Mouse (Mus musculus) splenic B cell, adult 2 months (primary cell): ENCODE measurements at regions not wholly inside any gene's neighbourhood (a gene's known extent, or its start where the extent isn't known, plus 50 kb on each side); places are given as distances from the start of the nearest gene placed in this dataset.
A peak's percentile ranks its signal among the peaks of the same experiment; 100 is the strongest.

Experiments
- DNase-seq: peaks from one replicate; pipeline ENCODE4 v3.0.0-alpha.2; 2011; ENCODE audit warnings: low read depth, low spot score
- H3K27me3 ChIP-seq: 2 replicates; pipeline ENCODE4 v1.6.1; 2012; ENCODE audit warnings: mild to moderate bottlenecking, low read length, moderate library complexity, mixed read lengths; ENCODE audit not compliant: control insufficient read depth, poor library complexity, insufficient read depth, severe bottlenecking
- H3K36me3 ChIP-seq: 2 replicates; pipeline ENCODE4 v1.6.1; 2012; ENCODE audit warnings: mild to moderate bottlenecking, low read length, moderate library complexity, mixed read lengths; ENCODE audit not compliant: control insufficient read depth, poor library complexity, insufficient read depth, severe bottlenecking

GRCm38 (mm10) chr14:72371702-72372277 lies 119.8 kb downstream of the Gm9195 start:
- no peaks in the 10 kb centered on the region for H3K36me3 ChIP-seq
- H3K27me3 ChIP-seq, result no peaks in the 10 kb centered on the region
- DNase-seq, result peak; percentile 63

GRCm38 (mm10) chr14:72360829-72361520 lies 130.7 kb downstream of the Gm9195 start:
- Histone ChIP-seq H3K27me3 (no peaks in the 10 kb centered on the region), H3K36me3 (no peaks in the 10 kb centered on the region)
- DNase-seq, result no peak

GRCm38 (mm10) chr14:72360181-72360580 lies 131.5 kb downstream of the Gm9195 start:
- Histone ChIP-seq H3K36me3 (no peaks in the 10 kb centered on the region), H3K27me3 (no peaks in the 10 kb centered on the region)
- DNase-seq, result no peak

- Histone ChIP-seq H3K36me3 (no peaks in the 10 kb centered on the region), H3K27me3 (no peaks in the 10 kb centered on the region)
- DNase-seq, result no peak
Observed at GRCm38 (mm10) chr14:72357915-72358314, 133.7 kb downstream of the Gm9195 start.

- H3K36me3 ChIP-seq, result no peaks in the 10 kb centered on the region
- DNase-seq, result no peak
- no peaks in the 10 kb centered on the region for H3K27me3 ChIP-seq
Observed at GRCm38 (mm10) chr14:72342181-72342580, 149.5 kb downstream of the Gm9195 start.

GRCm38 (mm10) chr14:72341590-72342154 lies 150.0 kb downstream of the Gm9195 start:
- Histone ChIP-seq H3K36me3 (no peaks in the 10 kb centered on the region), H3K27me3 (no peaks in the 10 kb centered on the region)
- DNase-seq, result no peak

- H3K36me3 ChIP-seq, result no peaks in the 10 kb centered on the region
Observed at GRCm38 (mm10) chr14:72338046-72338445, 153.6 kb downstream of the Gm9195 start.

GRCm38 (mm10) chr14:72303856-72304255 lies 187.8 kb downstream of the Gm9195 start:
- no peaks in the 10 kb centered on the region for H3K36me3 ChIP-seq
- DNase-seq, result no peak
- no peaks in the 10 kb centered on the region for H3K27me3 ChIP-seq

More at GRCm38 (mm10) chr14:72338046-72338445, 153.6 kb downstream of the Gm9195 start:
- no peak for DNase-seq
- H3K27me3 ChIP-seq, result no peaks in the 10 kb centered on the region

GRCm38 (mm10) chr14:72300026-72300425 lies 191.6 kb downstream of the Gm9195 start:
- no peaks in the 10 kb centered on the region for H3K27me3 ChIP-seq
- no peaks in the 10 kb centered on the region for H3K36me3 ChIP-seq
- peak; percentile 65 for DNase-seq

- DNase-seq, result no peak
- Histone ChIP-seq H3K36me3 (no peaks in the 10 kb centered on the region), H3K27me3 (no peaks in the 10 kb centered on the region)
Observed at GRCm38 (mm10) chr14:72294631-72295030, 197.0 kb downstream of the Gm9195 start.

GRCm38 (mm10) chr14:72293677-72294387 lies 197.8 kb downstream of the Gm9195 start:
- Histone ChIP-seq H3K27me3 (no peaks in the 10 kb centered on the region), H3K36me3 (no peaks in the 10 kb centered on the region)
- peak; percentile 19 for DNase-seq

- no peak for DNase-seq
- H3K27me3 ChIP-seq, result no peaks in the 10 kb centered on the region
- no peaks in the 10 kb centered on the region for H3K36me3 ChIP-seq
Observed at GRCm38 (mm10) chr14:72292656-72293299, 198.9 kb downstream of the Gm9195 start.

- H3K36me3 ChIP-seq, result no peaks in the 10 kb centered on the region
- no peak for DNase-seq
- no peaks in the 10 kb centered on the region for H3K27me3 ChIP-seq
Observed at GRCm38 (mm10) chr14:72277309-72277708, 214.3 kb downstream of the Gm9195 start.

GRCm38 (mm10) chr14:72259255-72259654 lies 232.4 kb downstream of the Gm9195 start:
- no peaks in the 10 kb centered on the region for H3K27me3 ChIP-seq
- H3K36me3 ChIP-seq, result no peaks in the 10 kb centered on the region
- DNase-seq, result no peak
